Mouse (Mus musculus) adrenal gland, adult 8-10 months (tissue): Measurements from ENCODE around the gene Myh4. TPM values are rescaled to one million over a fixed set of nuclear protein-coding genes. Genes with fewer than 3 reads are reported as not detected.
A peak's percentile ranks its signal among the peaks of the same experiment; 100 is the strongest.

Experiments
- DNase-seq: peaks from one replicate; pipeline ENCODE4 v3.0.0; 2022
- total RNA-seq, 4 experiments: library from RNA; stranded (reverse); gene quantifications; 2 replicates each; pipeline ENCODE4 v1.2.4; 2022

The Myh4 gene
- not detected for total RNA-seq

DNA sequence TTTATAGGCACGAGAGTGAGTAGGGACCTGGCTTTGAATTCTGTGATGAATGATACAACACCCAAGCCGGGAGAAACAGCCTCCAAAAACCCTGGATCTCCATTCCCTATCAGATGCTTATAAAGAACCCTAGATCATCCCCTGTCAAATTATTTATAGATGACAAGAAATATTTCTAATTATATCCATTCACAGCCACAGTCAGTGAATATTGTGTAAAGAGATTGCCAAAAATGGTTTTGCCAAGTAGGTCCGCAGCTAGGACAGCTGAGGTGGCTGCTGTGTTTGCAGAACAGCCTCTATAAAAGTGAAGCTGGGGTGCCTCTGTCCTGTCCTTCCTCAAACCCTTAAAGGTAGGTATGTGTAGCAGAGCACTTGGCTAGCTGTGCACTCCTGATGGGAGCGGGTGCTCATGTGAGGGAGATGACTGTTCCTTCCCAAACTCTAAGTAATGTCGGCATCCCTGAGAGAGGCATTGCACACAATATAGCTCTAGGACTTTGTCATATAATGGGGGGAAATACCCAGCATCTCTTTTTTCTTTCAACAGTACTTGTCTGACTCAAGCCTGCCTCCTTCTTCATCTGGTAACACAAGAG, at the start of gene Myh4:
Gene Myh4 (plus strand): TSS at position 549 of the 599 bp plus-strand sequence.
- no peak for DNase-seq

GRCm38 (mm10) chr11:67190316-67190715, 47.5 kb upstream of the Myh4 start:
- no peak for DNase-seq

GRCm38 (mm10) chr11:67190814-67191213, 47.0 kb upstream of the Myh4 start:
- DNase-seq = no peak

DNA sequence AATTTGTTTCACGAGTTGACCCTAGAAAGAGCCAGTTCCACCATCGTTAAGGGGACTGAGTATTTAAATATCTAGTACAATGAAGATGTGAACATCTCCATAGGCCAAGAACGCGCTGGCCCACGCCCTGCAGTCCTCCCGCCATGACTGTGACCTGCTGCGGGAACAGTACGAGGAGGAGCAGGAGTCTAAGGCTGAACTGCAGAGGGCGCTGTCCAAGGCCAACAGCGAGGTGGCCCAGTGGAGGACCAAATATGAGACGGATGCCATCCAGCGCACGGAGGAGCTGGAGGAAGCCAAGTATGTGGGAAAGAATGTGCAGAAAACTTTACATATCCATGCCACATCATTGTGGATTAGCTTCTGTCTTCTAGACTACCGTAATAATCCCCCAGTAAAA, 46.3 kb upstream of the Myh4 start:
- DNase-seq = no peak

- no peak for DNase-seq
Measured at GRCm38 (mm10) chr11:67199321-67199720, 38.5 kb upstream of the Myh4 start.

DNA sequence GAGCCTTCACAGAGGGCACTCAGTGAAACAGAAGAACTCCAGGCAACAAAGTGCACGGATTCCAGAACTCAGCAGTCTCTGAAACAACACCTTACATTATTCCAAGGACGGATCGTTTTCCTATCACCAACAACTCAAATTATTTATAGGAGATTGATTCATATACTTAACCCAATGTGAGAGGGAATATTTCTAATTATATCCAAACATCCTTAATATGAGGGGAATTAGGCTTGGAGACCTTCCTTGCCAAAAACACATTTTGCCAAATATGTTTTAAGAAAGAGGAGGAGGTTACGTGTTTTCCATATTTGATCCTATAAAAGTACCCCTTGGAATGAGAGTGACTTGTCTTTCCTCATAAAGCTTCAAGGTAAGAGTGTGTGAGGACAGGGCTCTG, 38.1 kb upstream of the Myh4 start, which contains the start of gene Myh1:
Gene Myh1 (plus strand): TSS at position 301 of the 400 bp plus-strand sequence.
- DNase-seq = no peak

DNA sequence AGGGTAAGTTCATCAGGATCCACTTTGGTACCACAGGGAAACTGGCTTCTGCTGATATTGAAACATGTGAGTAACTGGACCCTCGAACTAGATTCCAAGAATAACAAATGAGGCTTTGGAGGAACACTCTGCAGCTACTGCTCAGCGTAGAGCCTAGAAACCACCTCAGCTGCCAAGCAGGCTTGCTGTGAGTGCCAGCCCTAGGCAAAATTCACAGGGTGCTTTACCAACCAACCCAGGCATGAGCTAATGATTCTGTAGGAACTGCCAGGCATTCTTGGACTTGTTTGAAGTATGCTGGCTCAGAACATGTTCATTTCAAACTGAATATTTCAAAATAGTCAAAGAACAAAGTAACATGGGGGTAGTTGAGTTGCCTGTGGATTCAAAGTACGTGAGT, 33.1 kb upstream of the Myh4 start:
- no peak for DNase-seq

GRCm38 (mm10) chr11:67221803-67222202, 16.0 kb upstream of the Myh4 start:
- no peak for DNase-seq

- DNase-seq = no peak
Measured at GRCm38 (mm10) chr11:67224466-67224865, 13.4 kb upstream of the Myh4 start.

DNA sequence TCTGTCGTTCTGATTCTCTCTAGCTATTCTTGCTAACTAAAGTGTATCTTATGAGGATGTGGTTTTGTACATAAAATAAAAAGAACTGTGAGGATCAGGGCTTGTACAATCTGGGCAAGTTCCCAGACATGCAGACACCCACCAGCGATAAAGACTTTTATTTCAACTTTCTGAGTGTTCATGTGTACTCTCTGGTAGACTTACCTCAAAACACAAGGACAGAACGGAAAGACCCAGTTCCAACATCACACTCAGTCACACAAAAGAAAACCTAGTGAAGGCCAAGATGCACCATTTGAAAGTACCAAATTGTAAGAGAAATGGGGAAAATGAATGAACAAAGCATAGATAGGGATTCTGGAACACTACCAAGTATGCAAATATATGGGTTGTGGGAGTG, 9.1 kb upstream of the Myh4 start:
- DNase-seq = no peak

DNA sequence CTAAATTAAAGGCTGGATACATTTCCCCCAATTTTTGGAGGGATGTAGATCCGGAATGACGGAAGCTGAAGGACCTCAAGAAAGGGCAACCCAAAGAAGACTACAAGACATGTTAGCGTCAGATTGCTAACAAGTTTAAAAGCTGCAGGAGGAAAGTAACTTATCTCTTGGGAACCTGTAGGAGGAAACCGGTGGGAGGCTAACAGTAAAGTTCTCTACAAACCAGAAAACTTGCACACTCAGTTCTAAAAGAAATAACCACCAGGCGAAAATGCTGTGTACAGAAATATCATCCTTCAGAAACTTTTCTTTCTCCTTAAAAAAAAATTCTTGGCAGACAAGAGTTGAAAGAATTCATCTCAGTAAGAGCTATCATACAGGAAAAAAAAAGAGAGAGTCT, 8.7 kb upstream of the Myh4 start:
- DNase-seq = no peak

DNA sequence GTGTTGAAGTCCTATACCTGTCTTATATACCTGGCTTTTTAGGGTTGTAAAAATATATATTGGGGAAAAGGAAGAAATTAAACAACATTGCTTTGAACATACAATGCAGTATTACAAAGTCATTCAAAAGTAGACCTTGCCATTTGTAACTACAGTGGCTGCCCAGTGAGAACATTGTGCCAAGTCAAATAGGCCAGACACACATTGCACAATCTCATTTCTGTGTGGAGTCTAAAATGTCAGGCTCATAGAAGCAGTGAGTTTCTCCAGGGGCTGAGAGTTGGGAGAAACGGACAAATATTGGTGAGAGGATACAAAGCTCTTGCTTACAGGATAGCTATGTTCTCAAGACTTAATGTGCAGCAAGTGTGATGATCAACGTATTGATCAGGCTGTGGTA, 7.9 kb upstream of the Myh4 start:
- peak; percentile 29 for DNase-seq

- peak; percentile 20 for DNase-seq
Measured at GRCm38 (mm10) chr11:67235639-67236358, 2.0 kb upstream of the Myh4 start.

DNA sequence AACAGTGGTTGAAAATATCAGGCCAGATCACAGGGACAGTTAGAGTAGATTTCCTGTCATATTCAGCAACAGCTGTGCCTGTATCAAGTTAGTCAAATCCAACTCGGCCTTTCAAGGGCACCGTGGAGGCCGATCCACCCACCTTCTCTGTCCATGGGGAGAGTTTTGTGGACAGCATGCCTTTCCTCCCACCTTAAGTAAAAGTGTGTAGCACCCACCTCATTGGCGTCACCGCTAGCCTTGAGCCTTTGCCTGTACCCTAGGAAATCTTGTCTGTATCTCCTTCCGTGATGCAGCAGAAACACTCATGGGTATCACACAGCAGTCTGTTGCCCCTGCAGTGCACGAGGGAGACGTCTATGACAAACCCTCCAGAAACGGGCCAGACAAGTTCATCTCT, 1.0 kb upstream of the Myh4 start:
- DNase-seq = no peak

DNA sequence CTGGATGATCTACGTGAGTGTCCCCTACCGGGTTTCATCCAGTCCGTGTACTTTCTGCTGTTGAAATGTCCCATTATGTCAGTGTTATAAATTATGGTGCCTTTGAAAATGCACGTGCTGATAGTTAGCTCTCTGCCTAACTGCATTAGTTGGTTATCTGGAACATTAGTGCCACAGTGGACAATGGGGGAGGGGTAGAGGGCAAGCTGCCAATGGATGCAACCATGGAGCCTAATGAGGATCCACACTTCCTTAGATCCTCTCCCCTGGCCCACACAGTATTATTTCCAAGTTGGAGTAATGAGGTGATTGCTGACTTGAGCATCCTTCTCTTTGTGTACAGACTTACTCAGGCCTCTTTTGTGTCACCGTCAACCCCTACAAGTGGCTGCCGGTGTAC, 3.2 kb downstream of the Myh4 start:
- no peak for DNase-seq

- no peak for DNase-seq
Measured at GRCm38 (mm10) chr11:67253691-67254090, 15.9 kb downstream of the Myh4 start.

DNA sequence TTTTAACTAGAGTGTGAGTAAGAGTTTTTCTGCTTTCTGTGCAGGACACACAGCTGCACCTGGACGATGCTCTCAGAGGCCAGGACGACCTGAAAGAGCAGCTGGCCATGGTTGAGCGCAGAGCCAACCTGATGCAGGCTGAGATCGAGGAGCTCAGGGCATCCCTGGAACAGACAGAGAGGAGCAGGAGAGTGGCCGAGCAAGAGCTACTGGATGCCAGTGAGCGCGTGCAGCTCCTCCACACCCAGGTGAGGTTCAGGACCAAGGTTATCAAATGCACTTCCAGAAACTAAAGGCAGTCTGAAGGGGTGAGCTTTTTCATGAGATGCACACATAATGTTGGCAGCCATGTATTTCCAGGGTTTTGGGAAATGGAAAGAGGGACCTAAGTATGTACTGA, 19.2 kb downstream of the Myh4 start:
- no peak for DNase-seq

- no peak for DNase-seq
Measured at GRCm38 (mm10) chr11:67260956-67261355, 23.1 kb downstream of the Myh4 start.

GRCm38 (mm10) chr11:67276601-67277174, 38.9 kb downstream of the Myh4 start, which contains the start of gene Myh8:
TSS of gene Myh8 (plus strand) at chr11:67277124.
- no peak for DNase-seq

DNA sequence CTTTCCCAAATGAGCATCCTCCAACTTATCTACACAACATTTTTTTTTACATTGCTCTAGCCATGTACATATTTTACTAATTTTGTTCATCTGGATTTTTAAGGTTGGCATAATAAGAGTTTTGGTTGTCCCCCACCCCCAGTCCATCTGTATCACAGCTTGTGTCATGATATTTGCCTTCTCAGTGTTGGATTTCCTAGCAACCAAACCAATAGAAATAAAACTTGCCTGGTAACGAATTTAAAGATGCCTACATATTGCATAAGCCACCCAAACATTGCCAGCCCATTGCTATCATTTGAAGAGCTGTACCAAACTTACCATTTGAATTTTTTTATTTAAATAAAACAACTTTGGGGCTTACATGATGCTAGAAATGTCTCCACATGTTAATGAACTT, 55.6 kb downstream of the Myh4 start:
- no peak for DNase-seq
